Mouse (Mus musculus): ENCODE results near the gene Il1rap. TPM values are rescaled to one million over a fixed set of nuclear protein-coding genes. Genes with fewer than 3 reads are reported as not detected.

The Il1rap gene
- polyA plus RNA-seq, 1 experiment from 2014 or later = 14.5 TPM

GRCm38 (mm10) chr16:26569387-26569978 is 12.0 kb upstream of the Il1rap start:
- DNase-seq (ENCODE audit: low spot score) (no peak), ATAC-seq (ENCODE audit: low FRiP score) (no peak)
- Histone ChIP-seq H3K4me1 (replicated peaks; ENCODE audit: control insufficient read depth, insufficient read depth, low read length) (no peaks in the 10 kb centered on the region), H3K27ac (no peak overlapping the region), H3K4me3 (replicated peaks; ENCODE audit: low read length) (no peak overlapping the region), H3K4me2 (replicated peaks) (no peak overlapping the region), H3K9ac (no peak overlapping the region), H3K27me3 (ENCODE audit: control insufficient read depth, insufficient read depth, low read length) (no peaks in the 10 kb centered on the region), H3K9me3 (ENCODE audit: control insufficient read depth, low read length) (no peaks in the 10 kb centered on the region), H3K36me3 (replicated peaks; ENCODE audit: control insufficient read depth, insufficient read depth) (no peaks in the 10 kb centered on the region)

GRCm38 (mm10) chr16:26571836-26572235 is 9.7 kb upstream of the Il1rap start:
- DNase-seq (ENCODE audit: low spot score) (no peak), ATAC-seq (ENCODE audit: low FRiP score) (no peak)
- no peaks in the 10 kb centered on the region for H3K9me3 ChIP-seq (ENCODE audit: control insufficient read depth, low read length)
- no peak overlapping the region for H3K4me3 ChIP-seq (replicated peaks; ENCODE audit: low read length)
- 97% methylated on average over 2 of the region's 2 CpGs for whole genome bisulfite sequencing
- no peak overlapping the region for H3K27ac ChIP-seq
- no peak overlapping the region for H3K9ac ChIP-seq
- no peak overlapping the region for H3K4me2 ChIP-seq (replicated peaks)
- no peaks in the 10 kb centered on the region for H3K4me1 ChIP-seq (replicated peaks; ENCODE audit: control insufficient read depth, insufficient read depth, low read length)
- H3K36me3 ChIP-seq (replicated peaks; ENCODE audit: control insufficient read depth, insufficient read depth) = no peaks in the 10 kb centered on the region
- no peaks in the 10 kb centered on the region for H3K27me3 ChIP-seq (ENCODE audit: control insufficient read depth, insufficient read depth, low read length)

- no peaks in the 10 kb centered on the region for H3K4me1 ChIP-seq (replicated peaks; ENCODE audit: control insufficient read depth, insufficient read depth, low read length)
- H3K9me3 ChIP-seq (ENCODE audit: control insufficient read depth, low read length) = no peaks in the 10 kb centered on the region
- H3K4me2 ChIP-seq (replicated peaks) = no peak overlapping the region
- H3K4me3 ChIP-seq (replicated peaks; ENCODE audit: low read length) = no peak overlapping the region
- no peak overlapping the region for H3K9ac ChIP-seq
- 92% methylated on average over 5 of the region's 5 CpGs for WGBS
- DNase-seq (ENCODE audit: low spot score) = no peak
- no peak overlapping the region for H3K27ac ChIP-seq
- ATAC-seq (ENCODE audit: low FRiP score) = no peak
- H3K36me3 ChIP-seq (replicated peaks; ENCODE audit: control insufficient read depth, insufficient read depth) = no peaks in the 10 kb centered on the region
- H3K27me3 ChIP-seq (ENCODE audit: control insufficient read depth, insufficient read depth, low read length) = no peaks in the 10 kb centered on the region
These were observed 7.3 kb upstream of the Il1rap start for GRCm38 (mm10) chr16:26574173-26574572.

- DNase-seq (ENCODE audit: low spot score) (no peak), ATAC-seq (ENCODE audit: low FRiP score) (peak; percentile 68)
- H3K27ac ChIP-seq = no peak overlapping the region
These were observed 441 bp downstream of the Il1rap start for GRCm38 (mm10) chr16:26581913-26582376.

GRCm38 (mm10) chr16:26585806-26586205 is 4.3 kb downstream of the Il1rap start:
- ATAC-seq (ENCODE audit: low FRiP score) (no peak), DNase-seq (ENCODE audit: low spot score) (no peak)
- WGBS = 97% methylated on average over 5 of the region's 5 CpGs
- H3K27me3 ChIP-seq (ENCODE audit: control insufficient read depth, insufficient read depth, low read length) = no peaks in the 10 kb centered on the region
- H3K4me2 ChIP-seq (replicated peaks) = no peak overlapping the region
- H3K4me1 ChIP-seq (replicated peaks; ENCODE audit: control insufficient read depth, insufficient read depth, low read length) = no peaks in the 10 kb centered on the region
- H3K4me3 ChIP-seq (replicated peaks; ENCODE audit: low read length) = no peak overlapping the region
- H3K9me3 ChIP-seq (ENCODE audit: control insufficient read depth, low read length) = no peaks in the 10 kb centered on the region
- no peak overlapping the region for H3K9ac ChIP-seq
- H3K27ac ChIP-seq = no peak overlapping the region
- no peaks in the 10 kb centered on the region for H3K36me3 ChIP-seq (replicated peaks; ENCODE audit: control insufficient read depth, insufficient read depth)

More at GRCm38 (mm10) chr16:26581913-26582376, 441 bp downstream of the Il1rap start:
- Histone ChIP-seq H3K36me3 (replicated peaks; ENCODE audit: control insufficient read depth, insufficient read depth) (no peaks in the 10 kb centered on the region), H3K27me3 (ENCODE audit: control insufficient read depth, insufficient read depth, low read length) (0 out of 2 replicates have a peak, but pooled peaks cover 3% of the 10 kb centered on the region), H3K9me3 (ENCODE audit: control insufficient read depth, low read length) (no peaks in the 10 kb centered on the region), H3K9ac (peak overlapping the region; percentile 70), H3K4me2 (replicated peaks) (peak overlapping the region; percentile 85), H3K4me3 (replicated peaks; ENCODE audit: low read length) (peak overlapping the region; percentile 52), H3K4me1 (replicated peaks; ENCODE audit: control insufficient read depth, insufficient read depth, low read length) (no peaks in the 10 kb centered on the region)
- under 1% methylated on average over 16 of the region's 16 CpGs for WGBS

GRCm38 (mm10) chr16:26590897-26591570 is 9.5 kb downstream of the Il1rap start:
- Histone ChIP-seq H3K4me3 (replicated peaks; ENCODE audit: low read length) (no peak overlapping the region), H3K27me3 (ENCODE audit: control insufficient read depth, insufficient read depth, low read length) (no peaks in the 10 kb centered on the region), H3K4me1 (replicated peaks; ENCODE audit: control insufficient read depth, insufficient read depth, low read length) (no peaks in the 10 kb centered on the region), H3K9ac (no peak overlapping the region), H3K36me3 (replicated peaks; ENCODE audit: control insufficient read depth, insufficient read depth) (no peaks in the 10 kb centered on the region), H3K4me2 (replicated peaks) (no peak overlapping the region), H3K9me3 (ENCODE audit: control insufficient read depth, low read length) (no peaks in the 10 kb centered on the region), H3K27ac (no peak overlapping the region)
- DNase-seq (ENCODE audit: low spot score) (no peak), ATAC-seq (ENCODE audit: low FRiP score) (no peak)
- 82% methylated on average over 4 of the region's 4 CpGs for WGBS

- H3K36me3 ChIP-seq (replicated peaks; ENCODE audit: control insufficient read depth, insufficient read depth) = no peaks in the 10 kb centered on the region
- 48% methylated on average over 7 of the region's 7 CpGs for WGBS
- H3K4me3 ChIP-seq (replicated peaks; ENCODE audit: low read length) = no peak overlapping the region
- H3K4me2 ChIP-seq (replicated peaks) = no peak overlapping the region
- H3K9ac ChIP-seq = no peak overlapping the region
- no peaks in the 10 kb centered on the region for H3K4me1 ChIP-seq (replicated peaks; ENCODE audit: control insufficient read depth, insufficient read depth, low read length)
- no peak overlapping the region for H3K27ac ChIP-seq
- no peaks in the 10 kb centered on the region for H3K27me3 ChIP-seq (ENCODE audit: control insufficient read depth, insufficient read depth, low read length)
- ATAC-seq (ENCODE audit: low FRiP score) (0 out of 2 replicates have a peak, but pooled peaks have one; percentile 46), DNase-seq (ENCODE audit: low spot score) (no peak)
- no peaks in the 10 kb centered on the region for H3K9me3 ChIP-seq (ENCODE audit: control insufficient read depth, low read length)
These were observed 14.9 kb downstream of the Il1rap start for GRCm38 (mm10) chr16:26596440-26596839.

- Histone ChIP-seq H3K9me3 (ENCODE audit: control insufficient read depth, low read length) (no peaks in the 10 kb centered on the region), H3K36me3 (replicated peaks; ENCODE audit: control insufficient read depth, insufficient read depth) (no peaks in the 10 kb centered on the region), H3K4me3 (replicated peaks; ENCODE audit: low read length) (no peak overlapping the region), H3K9ac (no peak overlapping the region), H3K27ac (no peak overlapping the region), H3K27me3 (ENCODE audit: control insufficient read depth, insufficient read depth, low read length) (no peaks in the 10 kb centered on the region), H3K4me2 (replicated peaks) (no peak overlapping the region), H3K4me1 (replicated peaks; ENCODE audit: control insufficient read depth, insufficient read depth, low read length) (no peaks in the 10 kb centered on the region)
- ATAC-seq (ENCODE audit: low FRiP score) (no peak), DNase-seq (ENCODE audit: low spot score) (no peak)
- 62% methylated on average over 7 of the region's 7 CpGs for WGBS
These were observed 15.8 kb downstream of the Il1rap start for GRCm38 (mm10) chr16:26597307-26597706.

- DNase-seq (ENCODE audit: low spot score) = no peak
- no peaks in the 10 kb centered on the region for H3K36me3 ChIP-seq (replicated peaks; ENCODE audit: control insufficient read depth, insufficient read depth)
- H3K27me3 ChIP-seq (ENCODE audit: control insufficient read depth, insufficient read depth, low read length) = no peaks in the 10 kb centered on the region
- H3K9ac ChIP-seq = no peak overlapping the region
- H3K4me2 ChIP-seq (replicated peaks) = no peak overlapping the region
- H3K9me3 ChIP-seq (ENCODE audit: control insufficient read depth, low read length) = no peaks in the 10 kb centered on the region
- 84% methylated on average over 5 of the region's 5 CpGs for WGBS
- no peak overlapping the region for H3K27ac ChIP-seq
- H3K4me1 ChIP-seq (replicated peaks; ENCODE audit: control insufficient read depth, insufficient read depth, low read length) = no peaks in the 10 kb centered on the region
- ATAC-seq (ENCODE audit: low FRiP score) = no peak
- H3K4me3 ChIP-seq (replicated peaks; ENCODE audit: low read length) = no peak overlapping the region
These were observed 17.1 kb downstream of the Il1rap start for GRCm38 (mm10) chr16:26598591-26598990.
